Mouse (Mus musculus): ENCODE data around the gene Map1b. TPM values are rescaled to one million over a fixed set of nuclear protein-coding genes. Genes with fewer than 3 reads are reported as not detected.
A peak's percentile ranks its signal among the peaks of the same experiment; 100 is the strongest.

Map1b gene
- total and polyA plus RNA-seq, 2 experiments from 2014 or later, result 781 to 2,082 TPM

DNA sequence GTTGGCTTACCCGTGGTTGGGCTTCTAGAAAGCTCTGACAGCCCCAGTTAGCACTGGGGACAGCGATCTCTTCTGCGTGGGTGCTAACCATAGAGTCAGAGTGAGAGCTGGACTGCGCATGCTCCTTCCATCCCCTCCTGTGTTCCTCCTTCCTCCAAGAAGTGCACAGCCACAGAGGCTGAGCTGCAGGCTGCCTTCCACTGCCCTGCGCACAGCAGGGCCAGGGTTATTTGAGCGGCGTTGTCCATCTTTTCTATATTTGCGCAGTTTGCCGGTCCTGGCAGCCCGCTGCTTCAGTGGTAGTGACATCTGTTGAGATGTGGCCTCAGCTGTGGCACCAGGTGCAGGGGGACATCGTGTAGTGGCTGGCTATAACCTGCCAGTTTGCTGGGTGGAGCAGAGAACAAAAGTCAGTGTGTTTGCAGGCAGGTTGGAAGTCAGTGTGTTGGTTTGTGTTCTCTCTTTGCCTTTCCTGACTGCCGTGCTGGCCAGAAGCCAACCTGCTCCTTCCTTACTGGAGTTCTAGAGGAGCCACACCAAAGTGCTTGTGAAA is 118.1 kb downstream of the Map1b start:
- no peak for TF ChIP-seq CTCF (IDR thresholded peaks at IDR 0.05; ENCODE audit: low read depth)
- Histone ChIP-seq H3K4me3 (ENCODE audit: low read depth, low read length) (no peak overlapping the region), H3K27me3 (ENCODE audit: insufficient read depth, low read length) (no peaks in the 10 kb centered on the region), H3K27ac (ENCODE audit: low read depth, low read length) (no peak overlapping the region), H3K9ac (no peak overlapping the region), H3K4me1 (ENCODE audit: insufficient read depth) (peaks cover 5% of the 10 kb centered on the region; the same call in 1 of the 2 replicates), H3K4me2 (ENCODE audit: low read depth) (no peak overlapping the region), H3K9me3 (ENCODE audit: low read length) (no peaks in the 10 kb centered on the region), H3K36me3 (ENCODE audit: insufficient read depth) (no peaks in the 10 kb centered on the region)
- DNase-seq (no peak), ATAC-seq (no peak)
- 83% methylated on average over 12 of the region's 12 CpGs for WGBS

DNA sequence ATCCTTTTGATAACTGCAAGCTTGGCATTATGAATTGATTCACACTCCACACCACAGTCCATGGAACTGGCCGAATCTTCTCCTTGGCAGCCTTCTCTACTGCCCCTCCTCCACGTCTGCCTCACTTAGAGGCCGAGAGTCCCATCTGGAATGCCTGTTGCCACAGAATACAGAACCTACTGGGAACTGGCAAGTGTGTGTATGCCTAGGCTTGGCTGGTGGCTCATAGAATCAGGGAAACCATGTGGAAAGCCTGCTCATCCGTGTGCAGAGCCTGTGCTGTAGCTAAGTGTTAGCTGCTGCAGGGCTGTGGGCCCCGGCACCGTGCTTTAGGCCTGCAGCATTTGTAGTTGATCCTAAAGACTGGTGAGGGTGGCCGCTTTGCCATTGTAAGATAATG is 119.1 kb downstream of the Map1b start:
- Histone ChIP-seq H3K36me3 (ENCODE audit: insufficient read depth) (no peaks in the 10 kb centered on the region), H3K27ac (ENCODE audit: low read depth, low read length) (peak overlapping the region; percentile 22; the same call in 1 of the 2 replicates), H3K4me2 (ENCODE audit: low read depth) (no peak overlapping the region), H3K4me3 (ENCODE audit: low read depth, low read length) (no peak overlapping the region), H3K27me3 (ENCODE audit: insufficient read depth, low read length) (no peaks in the 10 kb centered on the region), H3K4me1 (ENCODE audit: insufficient read depth) (peaks cover 5% of the 10 kb centered on the region; the same call in 1 of the 2 replicates), H3K9me3 (ENCODE audit: low read length) (no peaks in the 10 kb centered on the region), H3K9ac (no peak overlapping the region)
- peak; percentile 98 for ATAC-seq
- TF ChIP-seq CTCF (IDR thresholded peaks at IDR 0.05; ENCODE audit: low read depth), result no peak
- WGBS, result 17% methylated on average over 7 of the region's 7 CpGs
- peak; percentile 76 for DNase-seq

DNA sequence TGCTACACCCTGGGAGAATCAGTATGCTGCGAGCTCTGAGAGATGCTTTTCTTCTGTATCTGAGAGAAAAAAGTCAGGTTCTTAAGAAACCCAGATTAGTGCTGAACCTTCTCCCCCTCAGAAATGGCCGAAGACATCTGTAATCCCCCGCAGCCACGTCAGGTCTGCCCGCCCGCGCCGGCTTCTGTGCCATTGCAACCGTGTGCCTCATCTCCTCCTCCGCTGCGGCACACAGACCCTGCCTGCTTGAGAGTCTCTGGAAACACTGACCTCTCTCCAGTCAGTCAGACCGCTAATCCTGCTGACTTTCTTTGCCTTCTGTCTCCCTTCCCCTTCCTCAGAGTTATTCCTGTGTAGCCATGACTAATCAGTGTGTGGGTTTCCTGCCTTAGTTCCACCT is 120.8 kb downstream of the Map1b start:
- Histone ChIP-seq H3K4me1 (ENCODE audit: insufficient read depth) (peaks cover 5% of the 10 kb centered on the region; the same call in 1 of the 2 replicates), H3K9me3 (ENCODE audit: low read length) (no peaks in the 10 kb centered on the region), H3K36me3 (ENCODE audit: insufficient read depth) (no peaks in the 10 kb centered on the region), H3K27ac (ENCODE audit: low read depth, low read length) (no peak overlapping the region), H3K9ac (no peak overlapping the region), H3K4me3 (ENCODE audit: low read depth, low read length) (no peak overlapping the region), H3K4me2 (ENCODE audit: low read depth) (no peak overlapping the region), H3K27me3 (ENCODE audit: insufficient read depth, low read length) (no peaks in the 10 kb centered on the region)
- no peak for ATAC-seq
- no peak for DNase-seq
- no peak for TF ChIP-seq CTCF (IDR thresholded peaks at IDR 0.05; ENCODE audit: low read depth)
- WGBS, result 39% methylated on average over 12 of the region's 12 CpGs

DNA sequence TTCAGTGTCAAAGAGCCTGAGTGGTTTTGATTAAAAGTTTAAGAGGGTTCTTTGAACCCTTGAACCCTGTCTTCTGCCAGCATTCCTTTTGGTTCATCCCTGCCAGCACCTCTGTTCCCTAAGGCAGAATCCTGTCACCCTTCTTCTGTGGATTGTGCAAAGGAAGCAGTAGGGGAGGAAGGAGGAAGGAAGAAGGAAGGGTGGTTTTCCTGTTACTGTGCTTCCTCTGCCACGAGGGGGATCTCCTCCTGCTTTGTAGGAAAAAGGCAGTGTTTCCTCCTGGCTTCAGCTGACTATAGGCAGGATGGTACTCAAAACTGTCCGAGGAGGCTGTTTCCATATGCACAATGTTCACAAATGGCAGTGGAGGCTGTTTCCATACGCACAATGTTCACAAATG is 121.6 kb downstream of the Map1b start:
- Histone ChIP-seq H3K9ac (no peak overlapping the region), H3K9me3 (ENCODE audit: low read length) (no peaks in the 10 kb centered on the region), H3K27ac (ENCODE audit: low read depth, low read length) (no peak overlapping the region), H3K4me3 (ENCODE audit: low read depth, low read length) (no peak overlapping the region), H3K4me1 (ENCODE audit: insufficient read depth) (peaks cover 5% of the 10 kb centered on the region; the same call in 1 of the 2 replicates), H3K4me2 (ENCODE audit: low read depth) (no peak overlapping the region), H3K36me3 (ENCODE audit: insufficient read depth) (no peaks in the 10 kb centered on the region), H3K27me3 (ENCODE audit: insufficient read depth, low read length) (no peaks in the 10 kb centered on the region)
- TF ChIP-seq CTCF (IDR thresholded peaks at IDR 0.05; ENCODE audit: low read depth), result peak; percentile 57
- ATAC-seq, result no peak
- peak; percentile 31 for DNase-seq
- WGBS, result 42% methylated on average over 3 of the region's 3 CpGs

DNA sequence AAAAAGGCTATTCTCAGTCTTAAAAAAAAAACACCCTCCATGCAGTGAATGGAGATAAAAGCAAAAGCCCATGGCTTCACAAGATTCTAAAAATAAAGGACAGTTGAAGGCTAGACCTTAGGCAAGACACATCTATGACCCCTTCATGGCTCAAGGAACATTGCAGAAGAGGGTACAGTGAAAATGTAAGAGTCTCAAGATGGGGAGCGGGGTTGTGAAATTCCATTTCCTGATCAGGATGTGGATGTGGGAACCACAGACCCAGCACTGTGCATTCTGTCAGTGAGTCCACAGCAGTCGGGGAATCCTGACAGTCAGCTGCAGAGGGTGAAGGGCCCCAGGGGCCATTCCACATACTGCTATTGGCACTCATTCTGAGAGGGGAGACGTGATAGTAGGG is 123.2 kb downstream of the Map1b start:
- H3K27ac ChIP-seq (ENCODE audit: low read depth, low read length), result no peak overlapping the region
- DNase-seq (no peak), ATAC-seq (no peak)
- H3K9me3 ChIP-seq (ENCODE audit: low read length), result no peaks in the 10 kb centered on the region
- no peak overlapping the region for H3K4me3 ChIP-seq (ENCODE audit: low read depth, low read length)
- H3K36me3 ChIP-seq (ENCODE audit: insufficient read depth), result no peaks in the 10 kb centered on the region
- no peaks in the 10 kb centered on the region for H3K27me3 ChIP-seq (ENCODE audit: insufficient read depth, low read length)
- H3K9ac ChIP-seq, result no peak overlapping the region
- WGBS, result 82% methylated on average over 3 of the region's 3 CpGs
- H3K4me1 ChIP-seq (ENCODE audit: insufficient read depth), result peaks cover 4% of the 10 kb centered on the region; the same call in 1 of the 2 replicates
- TF ChIP-seq CTCF (IDR thresholded peaks at IDR 0.05; ENCODE audit: low read depth), result no peak
- H3K4me2 ChIP-seq (ENCODE audit: low read depth), result no peak overlapping the region

DNA sequence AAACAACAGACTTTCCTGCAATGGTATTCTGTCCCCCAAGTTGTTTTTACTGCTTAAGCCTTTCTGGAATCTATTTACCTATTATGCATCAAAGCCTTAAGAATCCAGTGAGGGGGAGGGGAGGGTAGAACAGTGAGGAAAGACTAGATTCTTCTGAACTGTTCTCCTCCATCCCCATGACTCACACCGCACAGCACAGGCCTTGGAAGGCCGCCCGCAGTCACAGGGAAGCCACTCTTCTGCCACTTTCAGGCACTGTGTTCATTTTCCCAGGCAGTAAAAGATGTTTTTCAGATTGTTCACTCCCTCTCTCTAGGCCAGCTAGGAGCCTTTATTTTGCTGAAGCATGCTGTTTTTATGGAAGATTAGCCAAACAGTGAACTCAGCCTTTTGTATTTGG is 124.9 kb downstream of the Map1b start:
- H3K27me3 ChIP-seq (ENCODE audit: insufficient read depth, low read length), result no peaks in the 10 kb centered on the region
- H3K27ac ChIP-seq (ENCODE audit: low read depth, low read length), result no peak overlapping the region
- H3K9ac ChIP-seq, result no peak overlapping the region
- no peaks in the 10 kb centered on the region for H3K4me1 ChIP-seq (ENCODE audit: insufficient read depth)
- no peaks in the 10 kb centered on the region for H3K36me3 ChIP-seq (ENCODE audit: insufficient read depth)
- H3K4me3 ChIP-seq (ENCODE audit: low read depth, low read length), result no peak overlapping the region
- H3K9me3 ChIP-seq (ENCODE audit: low read length), result no peaks in the 10 kb centered on the region
- no peak for TF ChIP-seq CTCF (IDR thresholded peaks at IDR 0.05; ENCODE audit: low read depth)
- no peak overlapping the region for H3K4me2 ChIP-seq (ENCODE audit: low read depth)
- WGBS, result 39% methylated on average over 3 of the region's 3 CpGs
- DNase-seq, result no peak
- ATAC-seq, result 0 out of 2 replicates have a peak, but pooled peaks have one; percentile 29

DNA sequence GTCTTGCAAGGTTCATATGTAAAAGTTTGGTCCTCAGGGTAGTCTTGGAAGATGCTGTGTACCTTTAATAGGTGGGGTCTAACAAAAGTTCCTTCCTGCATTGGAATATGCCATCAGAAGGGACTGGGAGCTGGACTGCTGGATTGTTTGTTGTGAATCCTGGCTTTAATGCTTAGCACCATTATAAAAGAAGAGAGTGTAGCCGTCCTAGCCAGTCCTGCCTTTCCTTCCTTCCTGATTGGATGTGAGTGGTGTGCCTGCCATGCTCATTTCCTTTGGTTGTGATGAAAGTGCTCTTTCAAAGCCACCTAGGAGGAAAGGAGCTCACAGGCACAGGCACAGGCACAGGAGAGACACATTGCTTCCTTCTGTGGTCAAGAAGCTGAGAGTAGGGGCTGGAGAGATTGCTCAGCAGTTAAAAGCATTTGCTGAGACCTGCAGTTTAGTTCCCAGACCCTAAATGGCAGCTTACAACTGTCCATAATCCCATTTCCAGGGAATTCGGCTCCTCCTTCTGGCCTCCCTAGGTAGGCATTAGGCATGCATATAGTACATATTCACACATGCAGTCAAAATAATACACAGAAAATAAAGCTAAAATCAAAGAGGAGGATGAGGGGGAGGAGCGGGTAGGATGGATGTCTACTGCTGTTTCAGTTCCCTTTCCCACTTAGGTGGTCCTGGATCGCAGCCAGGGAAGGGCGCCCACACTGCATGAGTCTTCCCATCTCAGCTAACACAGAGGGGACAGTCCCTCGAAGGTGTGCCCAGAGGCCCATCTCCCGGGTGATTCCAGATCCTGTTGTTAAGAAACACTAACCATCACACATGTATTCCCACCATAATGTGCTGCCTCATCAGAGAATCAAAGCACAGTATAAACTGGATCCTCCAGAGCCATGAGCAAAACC is 128.2 kb downstream of the Map1b start:
- no peaks in the 10 kb centered on the region for H3K4me1 ChIP-seq (ENCODE audit: insufficient read depth)
- no peak for ATAC-seq
- no peak overlapping the region for H3K27ac ChIP-seq (ENCODE audit: low read depth, low read length)
- no peak for TF ChIP-seq CTCF (IDR thresholded peaks at IDR 0.05; ENCODE audit: low read depth)
- 57% methylated on average over 7 of the region's 7 CpGs for WGBS
- H3K36me3 ChIP-seq (ENCODE audit: insufficient read depth), result no peaks in the 10 kb centered on the region; the same call in 1 of the 2 replicates
- H3K4me2 ChIP-seq (ENCODE audit: low read depth), result no peak overlapping the region
- H3K4me3 ChIP-seq (ENCODE audit: low read depth, low read length), result no peak overlapping the region
- H3K9me3 ChIP-seq (ENCODE audit: low read length), result no peaks in the 10 kb centered on the region
- no peak overlapping the region for H3K9ac ChIP-seq
- no peaks in the 10 kb centered on the region for H3K27me3 ChIP-seq (ENCODE audit: insufficient read depth, low read length)
- no peak for DNase-seq

All from forebrain, postnatal 0 days (tissue).